Mouse (Mus musculus) bone marrow macrophage, adult 2 months (primary cell): ENCODE measurements around the gene Pbx4.

ENCODE experiments used
- CTCF ChIP-seq: IDR thresholded peaks from 2 replicates; pipeline ENCODE4 v1.5.1; 2012; ENCODE audit warnings: low read depth, mild to moderate bottlenecking, low read length, moderate library complexity
- POLR2A ChIP-seq: IDR thresholded peaks from 2 replicates; pipeline ENCODE4 v1.6.1; 2012; ENCODE audit warnings: mild to moderate bottlenecking, low read depth, low read length, borderline replicate concordance

DNA sequence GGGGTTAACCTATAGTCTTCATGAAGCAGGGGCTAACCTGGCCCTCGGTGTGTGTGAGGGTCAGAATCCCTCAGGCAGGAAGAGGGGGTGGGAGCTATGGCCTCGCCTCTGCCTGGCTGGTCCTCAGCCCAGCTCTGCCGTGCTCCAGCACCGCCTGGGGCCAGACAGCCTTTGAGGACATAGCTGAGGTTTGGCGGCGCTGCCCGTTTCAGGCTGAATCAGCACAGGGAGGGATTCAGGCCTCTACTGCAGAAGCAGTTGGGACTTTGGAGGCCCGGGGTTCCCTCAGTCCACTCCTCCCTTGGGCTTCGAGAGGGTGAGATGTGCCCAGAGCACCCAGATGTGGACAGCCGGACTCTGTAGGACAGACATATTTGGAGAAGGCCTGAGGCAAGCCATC, 43.8 kb downstream of the Pbx4 start:
- no peak for TF ChIP-seq POLR2A
- TF ChIP-seq CTCF, result no peak
